Mouse (Mus musculus): Measurements from ENCODE around the gene Ptch2.
A peak's percentile ranks its signal among the peaks of the same experiment; 100 is the strongest.

Ptch2 gene

GRCm38 (mm10) chr4:117127991-117128686 lies 32.3 kb downstream of the Ptch2 start:
- DNase-seq (ENCODE audit: low read depth, low spot score), result no peak

- DNase-seq (ENCODE audit: low read depth, low spot score), result no peak
Observed at GRCm38 (mm10) chr4:117130790-117131189, 34.9 kb downstream of the Ptch2 start.

- DNase-seq (ENCODE audit: low read depth, low spot score), result no peak
Observed at GRCm38 (mm10) chr4:117131198-117131597, 35.3 kb downstream of the Ptch2 start.

GRCm38 (mm10) chr4:117131890-117132793 lies 36.3 kb downstream of the Ptch2 start:
- no peak for DNase-seq (ENCODE audit: low read depth, low spot score)

GRCm38 (mm10) chr4:117132794-117133143 lies 36.9 kb downstream of the Ptch2 start:
- DNase-seq (ENCODE audit: low read depth, low spot score), result no peak

- DNase-seq (ENCODE audit: low read depth, low spot score), result no peak
Observed at GRCm38 (mm10) chr4:117133366-117133796, 37.5 kb downstream of the Ptch2 start.

GRCm38 (mm10) chr4:117133817-117134600 lies 38.1 kb downstream of the Ptch2 start, which contains the start of gene Plk3:
Gene Plk3, minus strand, starts transcription at chr4:117133963.
- DNase-seq (ENCODE audit: low read depth, low spot score), result peak; percentile 95

- no peak for DNase-seq (ENCODE audit: low read depth, low spot score)
Observed at GRCm38 (mm10) chr4:117134601-117134995, 38.7 kb downstream of the Ptch2 start.

GRCm38 (mm10) chr4:117136034-117136433 lies 40.2 kb downstream of the Ptch2 start:
- DNase-seq (ENCODE audit: low read depth, low spot score), result no peak

GRCm38 (mm10) chr4:117138295-117139216 lies 42.7 kb downstream of the Ptch2 start:
- no peak for DNase-seq (ENCODE audit: low read depth, low spot score)

GRCm38 (mm10) chr4:117139217-117139612 lies 43.3 kb downstream of the Ptch2 start:
- no peak for DNase-seq (ENCODE audit: low read depth, low spot score)

- no peak for DNase-seq (ENCODE audit: low read depth, low spot score)
Observed at GRCm38 (mm10) chr4:117140613-117141012, 44.7 kb downstream of the Ptch2 start.

GRCm38 (mm10) chr4:117143023-117143422 lies 47.1 kb downstream of the Ptch2 start:
- DNase-seq (ENCODE audit: low read depth, low spot score), result no peak

- DNase-seq (ENCODE audit: low read depth, low spot score), result no peak
Observed at GRCm38 (mm10) chr4:117145248-117145647, 49.4 kb downstream of the Ptch2 start.

- peak; percentile 75 for DNase-seq (ENCODE audit: low read depth, low spot score)
Observed at GRCm38 (mm10) chr4:117146176-117146575, 50.3 kb downstream of the Ptch2 start.

GRCm38 (mm10) chr4:117148047-117148713 lies 52.3 kb downstream of the Ptch2 start:
- DNase-seq (ENCODE audit: low read depth, low spot score), result no peak

GRCm38 (mm10) chr4:117148815-117149214 lies 52.9 kb downstream of the Ptch2 start:
- no peak for DNase-seq (ENCODE audit: low read depth, low spot score)

- no peak for DNase-seq (ENCODE audit: low read depth, low spot score)
Observed at GRCm38 (mm10) chr4:117149291-117150211, 53.7 kb downstream of the Ptch2 start.

GRCm38 (mm10) chr4:117150212-117150733 lies 54.4 kb downstream of the Ptch2 start:
- no peak for DNase-seq (ENCODE audit: low read depth, low spot score)
